Mouse (Mus musculus): ENCODE measurements around the gene Fes. TPM values are rescaled to one million over a fixed set of nuclear protein-coding genes. Genes with fewer than 3 reads are reported as not detected.

Gene Fes
- total RNA-seq (2014; fragmentation: Nextera tagmentation) (1.5 and 2.7 TPM in 2 replicates), total RNA-seq (2017) (5.4 TPM in 2 replicates), polyA plus RNA-seq (2012) (3.4 and 4.9 TPM in 2 replicates)

GRCm38 (mm10) chr7:80387633-80388543, at the start of gene Fes:
TSS of gene Fes (minus strand) at chr7:80387946.
- H3K9me3 ChIP-seq (replicated peaks) = no peaks in the 10 kb centered on the region
- H3K4me1 ChIP-seq (ENCODE audit: insufficient read depth, low read depth, low read length) = peaks cover 37% of the 10 kb centered on the region
- no peak for DNase-seq (ENCODE audit: low spot score)
- TF ChIP-seq GATA2 (IDR thresholded peaks at IDR 0.05; ENCODE audit: borderline replicate concordance, low read depth, low read length) (no peak), POLR2AphosphoS5 (IDR thresholded peaks at IDR 0.05; ENCODE audit: insufficient replicate concordance, low read depth, low read length) (no peak), TAL1 (conservative IDR thresholded peaks at IDR 0.05; ENCODE audit: low read depth, low read length) (no peak), GATA1 (IDR thresholded peaks at IDR 0.05; ENCODE audit: borderline replicate concordance, low read length) (no peak), CTCF (IDR thresholded peaks at IDR 0.05; ENCODE audit: low read depth, low read length) (no peak)
- peaks cover 50% of the 10 kb centered on the region for H3K36me3 ChIP-seq (replicated peaks)
- H3K27me3 ChIP-seq (ENCODE audit: insufficient read depth, low read length) = peaks cover 25% of the 10 kb centered on the region; the same call in 1 of the 2 replicates
- peak within 1 kb of the TSS; percentile 50; the same call in 1 of the 2 replicates for H3K4me3 ChIP-seq (ENCODE audit: low read depth, low read length)
- no peak for ATAC-seq (ENCODE audit: extremely low read depth, insufficient number of reproducible peaks, low FRiP score, poor library complexity, severe bottlenecking)

- peaks cover 30% of the 10 kb centered on the region for H3K27me3 ChIP-seq (ENCODE audit: insufficient read depth, low read length)
- H3K4me1 ChIP-seq (ENCODE audit: insufficient read depth, low read depth, low read length) = peaks cover 15% of the 10 kb centered on the region
- TF ChIP-seq GATA1 (IDR thresholded peaks at IDR 0.05; ENCODE audit: borderline replicate concordance, low read length) (no peak), CTCF (IDR thresholded peaks at IDR 0.05; ENCODE audit: low read depth, low read length) (no peak), GATA2 (IDR thresholded peaks at IDR 0.05; ENCODE audit: borderline replicate concordance, low read depth, low read length) (no peak), TAL1 (conservative IDR thresholded peaks at IDR 0.05; ENCODE audit: low read depth, low read length) (no peak), POLR2AphosphoS5 (IDR thresholded peaks at IDR 0.05; ENCODE audit: insufficient replicate concordance, low read depth, low read length) (no peak)
- ATAC-seq (ENCODE audit: extremely low read depth, insufficient number of reproducible peaks, low FRiP score, poor library complexity, severe bottlenecking) = no peak
- no peaks in the 10 kb centered on the region for H3K36me3 ChIP-seq (replicated peaks)
- DNase-seq (ENCODE audit: low spot score) = no peak
- no peaks in the 10 kb centered on the region for H3K9me3 ChIP-seq (replicated peaks)
- no peak overlapping the region for H3K4me3 ChIP-seq (ENCODE audit: low read depth, low read length)
Observed at GRCm38 (mm10) chr7:80436571-80436970, 48.8 kb upstream of the Fes start.

GRCm38 (mm10) chr7:80435594-80435993, 47.8 kb upstream of the Fes start:
- no peak for DNase-seq (ENCODE audit: low spot score)
- Histone ChIP-seq H3K36me3 (replicated peaks) (no peaks in the 10 kb centered on the region), H3K27me3 (ENCODE audit: insufficient read depth, low read length) (peaks cover 23% of the 10 kb centered on the region; the same call in 1 of the 2 replicates), H3K9me3 (replicated peaks) (no peaks in the 10 kb centered on the region), H3K4me1 (ENCODE audit: insufficient read depth, low read depth, low read length) (peaks cover 15% of the 10 kb centered on the region), H3K4me3 (ENCODE audit: low read depth, low read length) (no peak overlapping the region)
- no peak for TF ChIP-seq TAL1 (conservative IDR thresholded peaks at IDR 0.05; ENCODE audit: low read depth, low read length)
- ATAC-seq (ENCODE audit: extremely low read depth, insufficient number of reproducible peaks, low FRiP score, poor library complexity, severe bottlenecking) = no peak

- Histone ChIP-seq H3K4me3 (ENCODE audit: low read depth, low read length) (no peak overlapping the region), H3K4me1 (ENCODE audit: insufficient read depth, low read depth, low read length) (peaks cover 24% of the 10 kb centered on the region), H3K36me3 (replicated peaks) (no peaks in the 10 kb centered on the region), H3K9me3 (replicated peaks) (no peaks in the 10 kb centered on the region; the same call in 1 of the 2 replicates), H3K27me3 (ENCODE audit: insufficient read depth, low read length) (peaks cover 32% of the 10 kb centered on the region; the same call in 1 of the 2 replicates)
- no peak for DNase-seq (ENCODE audit: low spot score)
- TF ChIP-seq POLR2AphosphoS5 (IDR thresholded peaks at IDR 0.05; ENCODE audit: insufficient replicate concordance, low read depth, low read length) (no peak), GATA1 (IDR thresholded peaks at IDR 0.05; ENCODE audit: borderline replicate concordance, low read length) (no peak), CTCF (IDR thresholded peaks at IDR 0.05; ENCODE audit: low read depth, low read length) (no peak)
- no peak for ATAC-seq (ENCODE audit: extremely low read depth, insufficient number of reproducible peaks, low FRiP score, poor library complexity, severe bottlenecking)
Observed at GRCm38 (mm10) chr7:80429661-80430060, 41.9 kb upstream of the Fes start.

- DNase-seq (ENCODE audit: low spot score) (no peak), ATAC-seq (ENCODE audit: extremely low read depth, insufficient number of reproducible peaks, low FRiP score, poor library complexity, severe bottlenecking) (no peak)
- H3K36me3 ChIP-seq (replicated peaks) = no peaks in the 10 kb centered on the region
- peaks cover 28% of the 10 kb centered on the region; the same call in 1 of the 2 replicates for H3K27me3 ChIP-seq (ENCODE audit: insufficient read depth, low read length)
- H3K4me3 ChIP-seq (ENCODE audit: low read depth, low read length) = no peak overlapping the region
- no peak for TF ChIP-seq CTCF (IDR thresholded peaks at IDR 0.05; ENCODE audit: low read depth, low read length)
- no peak for TF ChIP-seq GATA1 (IDR thresholded peaks at IDR 0.05; ENCODE audit: borderline replicate concordance, low read length)
- no peak for TF ChIP-seq POLR2AphosphoS5 (IDR thresholded peaks at IDR 0.05; ENCODE audit: insufficient replicate concordance, low read depth, low read length)
- TF ChIP-seq GATA2 (IDR thresholded peaks at IDR 0.05; ENCODE audit: borderline replicate concordance, low read depth, low read length) = no peak
- TF ChIP-seq TAL1 (conservative IDR thresholded peaks at IDR 0.05; ENCODE audit: low read depth, low read length) = no peak
- no peaks in the 10 kb centered on the region; the same call in 1 of the 2 replicates for H3K9me3 ChIP-seq (replicated peaks)
- peaks cover 18% of the 10 kb centered on the region for H3K4me1 ChIP-seq (ENCODE audit: insufficient read depth, low read depth, low read length)
Observed at GRCm38 (mm10) chr7:80427730-80428129, 40.0 kb upstream of the Fes start.

GRCm38 (mm10) chr7:80426363-80426762, 38.6 kb upstream of the Fes start:
- Histone ChIP-seq H3K36me3 (replicated peaks) (no peaks in the 10 kb centered on the region), H3K9me3 (replicated peaks) (no peaks in the 10 kb centered on the region; the same call in 1 of the 2 replicates), H3K27me3 (ENCODE audit: insufficient read depth, low read length) (peaks cover 28% of the 10 kb centered on the region; the same call in 1 of the 2 replicates), H3K4me3 (ENCODE audit: low read depth, low read length) (no peak overlapping the region), H3K4me1 (ENCODE audit: insufficient read depth, low read depth, low read length) (peaks cover 26% of the 10 kb centered on the region)
- TF ChIP-seq POLR2AphosphoS5 (IDR thresholded peaks at IDR 0.05; ENCODE audit: insufficient replicate concordance, low read depth, low read length) (no peak), GATA1 (IDR thresholded peaks at IDR 0.05; ENCODE audit: borderline replicate concordance, low read length) (no peak), TAL1 (conservative IDR thresholded peaks at IDR 0.05; ENCODE audit: low read depth, low read length) (no peak), GATA2 (IDR thresholded peaks at IDR 0.05; ENCODE audit: borderline replicate concordance, low read depth, low read length) (no peak), CTCF (IDR thresholded peaks at IDR 0.05; ENCODE audit: low read depth, low read length) (no peak)
- DNase-seq (ENCODE audit: low spot score) (no peak), ATAC-seq (ENCODE audit: extremely low read depth, insufficient number of reproducible peaks, low FRiP score, poor library complexity, severe bottlenecking) (peak; percentile 34; the same call in 1 of the 2 replicates)
